Mouse (Mus musculus): ENCODE results near the gene Prss12. TPM values are rescaled to one million over a fixed set of nuclear protein-coding genes. Genes with fewer than 3 reads are reported as not detected.

The Prss12 gene
- total and polyA plus RNA-seq, 2 experiments from 2014 or later: 2.5 to 3.0 TPM

DNA sequence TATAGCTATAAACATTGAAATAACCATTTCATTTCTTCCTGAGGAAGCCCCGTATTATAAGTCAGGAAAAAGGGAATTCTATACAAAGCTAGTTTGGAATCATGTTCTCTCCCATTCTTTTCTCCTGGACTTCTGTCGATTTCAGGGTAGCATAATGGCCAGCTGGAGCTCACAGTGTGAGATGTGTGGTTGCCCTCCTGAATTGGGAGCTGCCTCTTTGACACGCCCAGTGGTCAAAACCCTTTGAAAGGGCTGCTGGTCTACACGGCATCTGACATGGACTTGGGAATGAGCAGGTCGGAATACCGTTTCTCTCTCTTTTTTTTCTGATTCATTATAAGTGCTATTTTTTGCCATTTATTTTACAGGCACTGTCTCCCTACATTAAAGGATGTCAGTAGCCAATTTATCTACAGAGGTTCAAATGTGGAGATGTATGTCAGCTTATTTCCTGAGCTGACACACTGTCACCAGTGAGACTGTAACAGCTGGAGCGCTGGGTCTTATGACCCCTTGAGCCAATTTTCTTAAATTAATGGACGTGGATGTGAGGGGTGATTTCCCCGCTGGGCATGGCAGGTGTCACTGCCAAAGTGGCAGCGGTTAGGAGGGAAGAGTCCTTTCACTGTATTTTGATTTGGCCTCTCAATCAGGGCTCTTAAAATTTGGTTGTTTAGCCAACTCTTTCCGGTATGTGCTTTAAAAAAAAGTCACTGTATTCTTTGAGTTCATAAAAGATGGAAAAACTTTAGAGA, 79.8 kb downstream of the Prss12 start:
- Histone ChIP-seq H3K9me3 (replicated peaks; ENCODE audit: control insufficient read depth, low read length) (no peaks in the 10 kb centered on the region), H3K27ac (ENCODE audit: low read depth) (no peak overlapping the region), H3K27me3 (ENCODE audit: control insufficient read depth, insufficient read depth, low read length) (no peaks in the 10 kb centered on the region), H3K4me2 (ENCODE audit: low read depth, low read length) (no peak overlapping the region), H3K36me3 (replicated peaks; ENCODE audit: control insufficient read depth, insufficient read depth, low read length) (no peaks in the 10 kb centered on the region), H3K4me3 (ENCODE audit: low read depth, low read length) (no peak overlapping the region), H3K4me1 (ENCODE audit: control insufficient read depth, insufficient read depth) (no peaks in the 10 kb centered on the region), H3K9ac (replicated peaks; ENCODE audit: low read depth, low read length) (no peak overlapping the region)
- 67% methylated on average over 11 of the region's 11 CpGs for WGBS
- TF ChIP-seq EP300 (IDR thresholded peaks at IDR 0.05; ENCODE audit: low read depth) (no peak), CTCF (IDR thresholded peaks at IDR 0.05; ENCODE audit: low read depth) (no peak)
- ATAC-seq (ENCODE audit: insufficient read depth, low read depth) (no peak), DNase-seq (ENCODE audit: low spot score) (no peak)

DNA sequence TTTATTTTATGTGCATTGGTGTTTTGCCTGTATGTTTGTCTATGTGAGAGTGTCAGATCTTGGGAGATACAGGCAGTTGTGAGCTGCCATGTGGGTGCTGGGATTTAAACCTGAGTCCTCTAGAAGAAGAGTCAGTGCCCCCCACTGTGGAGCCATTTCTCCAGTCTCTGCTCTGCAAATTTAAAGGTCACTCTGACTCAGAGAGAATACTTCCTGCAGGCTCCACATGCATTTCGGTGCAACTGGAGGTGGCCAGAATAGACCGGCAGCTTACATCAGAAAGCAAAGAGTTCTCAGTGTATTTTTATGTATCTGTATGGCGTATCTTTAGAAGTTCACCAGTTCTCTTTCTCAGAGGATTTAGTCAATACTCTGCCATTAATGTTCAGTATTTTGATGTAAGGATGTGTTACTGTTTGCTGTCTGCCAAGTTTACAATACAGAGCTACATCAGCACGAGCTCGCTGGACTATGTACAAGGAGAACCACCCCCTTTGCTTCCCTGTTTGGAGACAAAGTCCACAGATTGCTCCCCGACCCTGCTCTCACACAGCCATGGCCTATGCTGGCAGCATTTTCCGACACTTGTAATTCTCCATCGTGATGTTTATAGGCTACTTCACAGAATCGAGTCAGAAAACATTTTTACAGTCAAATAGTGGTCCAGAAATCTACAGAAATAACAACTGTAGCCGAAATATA, 81.2 kb downstream of the Prss12 start:
- H3K4me1 ChIP-seq (ENCODE audit: control insufficient read depth, insufficient read depth): no peaks in the 10 kb centered on the region
- WGBS: 69% methylated on average over 10 of the region's 10 CpGs
- no peaks in the 10 kb centered on the region for H3K36me3 ChIP-seq (replicated peaks; ENCODE audit: control insufficient read depth, insufficient read depth, low read length)
- no peaks in the 10 kb centered on the region for H3K9me3 ChIP-seq (replicated peaks; ENCODE audit: control insufficient read depth, low read length)
- DNase-seq (ENCODE audit: low spot score) (no peak), ATAC-seq (ENCODE audit: insufficient read depth, low read depth) (no peak)
- H3K4me2 ChIP-seq (ENCODE audit: low read depth, low read length): no peak overlapping the region
- no peak overlapping the region for H3K27ac ChIP-seq (ENCODE audit: low read depth)
- TF ChIP-seq CTCF (IDR thresholded peaks at IDR 0.05; ENCODE audit: low read depth) (no peak), EP300 (IDR thresholded peaks at IDR 0.05; ENCODE audit: low read depth) (no peak)
- no peak overlapping the region for H3K9ac ChIP-seq (replicated peaks; ENCODE audit: low read depth, low read length)
- no peak overlapping the region for H3K4me3 ChIP-seq (ENCODE audit: low read depth, low read length)
- no peaks in the 10 kb centered on the region for H3K27me3 ChIP-seq (ENCODE audit: control insufficient read depth, insufficient read depth, low read length)

DNA sequence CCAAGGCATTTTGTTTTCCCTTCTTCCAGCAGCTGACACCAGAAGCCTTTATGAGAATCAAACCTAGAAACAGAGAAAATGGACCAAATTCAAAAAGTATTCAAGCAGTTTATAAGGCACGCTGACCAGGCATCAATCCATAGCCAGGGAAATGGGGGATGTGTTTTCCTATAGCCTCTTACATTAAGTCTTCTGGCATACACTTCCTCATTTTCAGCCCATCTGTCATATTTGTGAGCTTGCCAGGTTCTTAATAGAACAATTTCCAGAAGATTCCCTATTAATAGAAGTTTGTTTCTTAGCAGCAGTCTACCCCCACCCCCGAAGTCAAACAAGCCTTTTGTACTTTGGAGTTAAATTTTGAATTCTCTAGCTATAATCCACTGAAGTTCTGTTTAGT, 84.4 kb downstream of the Prss12 start:
- 61% methylated on average over 2 of the region's 2 CpGs for WGBS
- no peak for DNase-seq (ENCODE audit: low spot score)
- no peaks in the 10 kb centered on the region for H3K4me1 ChIP-seq (ENCODE audit: control insufficient read depth, insufficient read depth)
- H3K9ac ChIP-seq (replicated peaks; ENCODE audit: low read depth, low read length): no peak overlapping the region
- H3K4me2 ChIP-seq (ENCODE audit: low read depth, low read length): no peak overlapping the region
- H3K36me3 ChIP-seq (replicated peaks; ENCODE audit: control insufficient read depth, insufficient read depth, low read length): no peaks in the 10 kb centered on the region
- H3K27ac ChIP-seq (ENCODE audit: low read depth): no peak overlapping the region
- H3K9me3 ChIP-seq (replicated peaks; ENCODE audit: control insufficient read depth, low read length): no peaks in the 10 kb centered on the region
- no peak for ATAC-seq (ENCODE audit: insufficient read depth, low read depth)
- no peak overlapping the region for H3K4me3 ChIP-seq (ENCODE audit: low read depth, low read length)
- no peaks in the 10 kb centered on the region for H3K27me3 ChIP-seq (ENCODE audit: control insufficient read depth, insufficient read depth, low read length)
- TF ChIP-seq CTCF (IDR thresholded peaks at IDR 0.05; ENCODE audit: low read depth): no peak
- TF ChIP-seq EP300 (IDR thresholded peaks at IDR 0.05; ENCODE audit: low read depth): no peak

DNA sequence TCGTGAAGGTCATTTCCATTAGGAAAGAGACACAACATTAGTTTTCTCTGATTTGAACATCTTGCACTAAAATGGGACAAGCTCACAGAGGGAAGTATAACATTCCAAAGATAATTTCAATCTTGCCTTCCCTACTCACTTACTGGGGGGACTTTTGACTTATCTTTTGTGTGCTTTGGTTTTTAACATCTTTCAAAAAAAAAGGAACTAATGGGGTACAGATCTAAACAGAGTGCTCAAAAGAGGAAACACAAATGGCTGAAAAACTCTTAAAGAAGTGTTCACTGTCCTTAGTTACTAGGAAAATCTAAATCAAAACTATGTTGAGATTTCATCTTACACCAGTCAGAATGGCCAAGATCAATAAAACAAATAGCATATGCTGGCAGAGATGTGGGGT, 90.6 kb downstream of the Prss12 start:
- no peak for TF ChIP-seq CTCF (IDR thresholded peaks at IDR 0.05; ENCODE audit: low read depth)
- TF ChIP-seq EP300 (IDR thresholded peaks at IDR 0.05; ENCODE audit: low read depth): no peak

DNA sequence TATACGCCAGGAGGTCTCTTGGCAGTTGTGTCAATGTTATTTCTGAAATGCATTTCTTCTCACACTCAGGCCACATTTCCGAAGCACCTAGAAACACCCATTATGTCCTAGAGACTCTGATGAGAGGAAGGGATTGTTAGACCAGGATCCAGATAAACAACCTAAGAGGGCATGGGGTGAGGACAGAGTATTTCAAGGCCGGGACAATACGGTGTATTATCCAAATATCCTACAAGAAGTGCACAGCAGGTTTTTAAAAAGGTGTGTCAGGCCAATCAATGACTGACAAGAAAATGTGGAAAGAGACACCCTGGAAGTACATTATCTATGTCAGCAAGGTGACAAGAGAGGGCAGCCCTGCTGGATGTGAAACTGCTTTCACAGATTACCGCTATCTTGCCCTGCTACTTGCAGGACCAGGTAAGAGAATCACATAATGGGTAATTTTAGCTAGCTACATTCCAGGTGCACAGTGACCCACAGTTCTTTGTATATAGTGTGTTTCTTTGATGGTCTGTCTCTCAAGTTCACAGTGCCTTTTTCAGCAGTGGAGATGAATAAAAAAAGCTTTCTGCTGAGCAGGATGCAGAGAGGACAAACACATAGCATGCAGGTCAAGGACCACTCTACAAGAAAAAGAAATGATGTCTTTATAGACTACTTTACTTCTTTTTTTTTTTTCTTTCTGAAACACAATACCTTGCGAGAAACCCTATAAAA, 97.0 kb downstream of the Prss12 start:
- WGBS: 79% methylated on average over 6 of the region's 6 CpGs
- H3K27ac ChIP-seq (ENCODE audit: low read depth): no peak overlapping the region
- DNase-seq (ENCODE audit: low spot score) (no peak), ATAC-seq (ENCODE audit: insufficient read depth, low read depth) (no peak)
- TF ChIP-seq CTCF (IDR thresholded peaks at IDR 0.05; ENCODE audit: low read depth): no peak
- TF ChIP-seq EP300 (IDR thresholded peaks at IDR 0.05; ENCODE audit: low read depth): no peak
- no peak overlapping the region for H3K4me3 ChIP-seq (ENCODE audit: low read depth, low read length)
- H3K9ac ChIP-seq (replicated peaks; ENCODE audit: low read depth, low read length): no peak overlapping the region
- no peaks in the 10 kb centered on the region for H3K36me3 ChIP-seq (replicated peaks; ENCODE audit: control insufficient read depth, insufficient read depth, low read length)
- no peaks in the 10 kb centered on the region for H3K9me3 ChIP-seq (replicated peaks; ENCODE audit: control insufficient read depth, low read length)
- H3K4me2 ChIP-seq (ENCODE audit: low read depth, low read length): no peak overlapping the region
- no peaks in the 10 kb centered on the region for H3K27me3 ChIP-seq (ENCODE audit: control insufficient read depth, insufficient read depth, low read length)
- H3K4me1 ChIP-seq (ENCODE audit: control insufficient read depth, insufficient read depth): no peaks in the 10 kb centered on the region

More for the DNA sequence above, 90.6 kb downstream of the Prss12 start:
- H3K9ac ChIP-seq (replicated peaks; ENCODE audit: low read depth, low read length): no peak overlapping the region
- H3K9me3 ChIP-seq (replicated peaks; ENCODE audit: control insufficient read depth, low read length): no peaks in the 10 kb centered on the region
- DNase-seq (ENCODE audit: low spot score) (no peak), ATAC-seq (ENCODE audit: insufficient read depth, low read depth) (no peak)
- H3K4me1 ChIP-seq (ENCODE audit: control insufficient read depth, insufficient read depth): no peaks in the 10 kb centered on the region
- 71% methylated on average over 1 of the region's 1 CpGs for WGBS
- no peaks in the 10 kb centered on the region for H3K36me3 ChIP-seq (replicated peaks; ENCODE audit: control insufficient read depth, insufficient read depth, low read length)
- no peak overlapping the region for H3K4me2 ChIP-seq (ENCODE audit: low read depth, low read length)
- H3K4me3 ChIP-seq (ENCODE audit: low read depth, low read length): no peak overlapping the region
- no peaks in the 10 kb centered on the region for H3K27me3 ChIP-seq (ENCODE audit: control insufficient read depth, insufficient read depth, low read length)
- H3K27ac ChIP-seq (ENCODE audit: low read depth): no peak overlapping the region

Data from heart, postnatal 0 days (tissue).